Mouse (Mus musculus) kidney, adult 8-10 months (tissue): ENCODE measurements around the gene Cfap299.
"Not testable (repeated sequence)": the region's sequence is repeated elsewhere in the genome, so short reads cannot be mapped to it uniquely, and the experiment has no call there.

Source experiments
- DNase-seq, 2 experiments: peaks; one replicate each; pipeline ENCODE4 v3.0.0; 2022

The Cfap299 gene

DNA sequence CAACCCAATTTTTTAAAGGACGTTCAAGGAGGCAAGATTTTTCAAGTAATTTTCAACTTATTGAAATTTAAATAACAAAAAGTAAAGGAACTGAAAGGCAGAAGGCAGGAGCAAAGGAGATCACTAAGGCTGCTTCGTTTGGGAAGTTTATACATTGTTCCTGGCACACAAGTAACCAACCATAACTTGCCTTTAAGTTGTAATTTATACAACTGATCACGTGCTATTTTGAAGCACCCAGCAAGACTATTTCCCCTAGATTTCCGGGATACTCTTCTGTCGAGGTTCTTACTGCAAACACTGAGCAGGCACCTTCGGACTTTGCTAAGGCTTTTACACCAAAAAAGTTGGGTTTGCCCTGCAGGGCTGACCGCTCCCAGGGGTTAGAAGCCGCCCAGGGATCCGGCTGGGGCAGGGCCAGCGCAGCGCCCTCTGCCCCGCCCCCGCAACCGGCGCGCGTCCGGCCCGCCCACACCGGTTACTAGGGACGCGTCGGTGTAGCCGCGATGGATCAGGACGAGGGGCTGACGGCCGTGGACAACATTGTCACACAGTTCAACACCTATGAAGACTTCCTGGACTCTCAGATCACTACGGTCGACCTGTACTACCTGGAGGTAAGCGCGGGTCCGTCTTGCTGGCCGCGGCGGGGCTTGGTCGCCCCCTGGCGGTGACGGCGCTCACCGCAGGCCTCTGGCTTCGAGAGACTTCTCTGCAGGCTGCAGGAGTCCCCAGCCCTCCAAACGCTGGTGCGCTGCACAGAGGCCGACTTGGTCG lies at the start of gene Cfap299:
Gene Cfap299 (plus strand): TSS at position 457 of the 777 bp plus-strand sequence.
- DNase-seq: peak; percentile 69 to 85

DNA sequence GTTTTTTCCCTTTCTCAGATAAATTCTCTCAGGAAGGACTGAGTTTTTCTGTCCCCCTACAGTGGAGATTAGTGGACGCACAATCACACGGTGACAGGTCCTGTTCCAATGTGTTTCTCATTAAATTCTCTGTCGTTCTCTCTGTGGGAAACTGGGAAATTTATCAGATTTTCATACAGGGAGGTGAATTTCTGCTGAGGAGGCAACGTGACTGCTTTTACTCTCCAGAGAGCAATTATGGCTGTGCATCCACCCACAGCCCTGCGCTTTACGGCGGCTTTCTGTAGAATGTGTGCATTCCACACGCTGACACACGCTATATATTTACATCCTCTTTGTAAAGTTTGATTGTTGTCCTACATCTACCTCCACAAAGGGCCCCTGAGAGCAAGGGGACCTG lies 47.1 kb upstream of the Cfap299 start:
- DNase-seq: no peak

DNA sequence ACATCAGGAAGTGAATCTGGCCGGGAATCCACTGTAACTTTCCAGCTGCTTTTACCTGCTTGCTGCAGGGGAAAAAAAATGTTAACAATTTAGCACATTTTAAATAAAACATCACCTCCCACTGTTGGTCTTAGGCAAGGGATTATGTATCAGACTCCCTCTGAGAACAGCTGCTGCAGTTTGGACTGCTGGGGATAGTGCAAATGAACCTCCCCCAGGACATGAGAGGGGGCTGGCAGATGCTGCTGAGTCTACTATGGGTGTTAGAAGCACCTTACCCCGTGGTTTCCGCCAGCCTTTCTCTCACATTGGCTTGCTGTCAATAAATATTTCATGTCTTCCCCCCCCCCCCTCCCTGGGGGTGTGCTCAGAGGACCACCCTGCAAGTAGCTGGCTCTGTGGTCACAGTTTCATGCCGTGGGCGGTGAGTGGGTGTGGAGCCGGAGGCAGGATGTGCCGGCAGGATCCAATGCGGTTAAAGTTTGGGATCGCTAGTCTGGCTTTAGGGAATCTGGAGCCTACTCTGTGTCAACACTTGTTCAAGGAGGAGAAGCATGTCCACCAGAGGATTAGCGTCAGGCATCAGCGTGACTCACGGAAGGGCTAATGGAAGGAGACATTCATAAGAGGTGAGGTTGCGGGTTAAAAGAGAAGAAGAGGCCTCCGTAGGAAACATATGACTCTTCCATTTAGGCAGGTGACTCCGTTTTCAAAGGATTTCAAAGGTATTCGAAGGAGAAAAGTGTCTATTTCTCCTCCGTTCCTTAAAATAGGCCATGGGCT lies 45.2 kb upstream of the Cfap299 start:
- DNase-seq: no peak

DNA sequence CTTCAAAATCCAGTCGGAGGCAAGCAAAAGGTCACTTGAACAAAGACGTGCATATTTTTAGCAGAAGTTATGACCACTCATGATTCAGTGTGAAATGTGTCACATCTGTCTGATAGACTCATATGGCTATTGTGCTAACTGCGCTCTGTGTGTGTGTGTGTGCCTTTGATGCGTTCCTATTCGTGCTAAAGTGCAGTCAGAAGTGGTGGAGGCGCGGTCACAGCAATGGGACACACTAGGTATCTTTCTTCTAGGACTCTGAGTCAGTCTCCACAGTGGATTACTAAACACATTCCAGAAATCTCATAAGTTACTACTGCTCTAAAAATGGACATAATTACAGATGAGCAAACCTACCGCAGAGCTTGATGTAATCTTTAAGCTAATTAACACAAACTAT lies 38.5 kb upstream of the Cfap299 start:
- DNase-seq: no peak

DNA sequence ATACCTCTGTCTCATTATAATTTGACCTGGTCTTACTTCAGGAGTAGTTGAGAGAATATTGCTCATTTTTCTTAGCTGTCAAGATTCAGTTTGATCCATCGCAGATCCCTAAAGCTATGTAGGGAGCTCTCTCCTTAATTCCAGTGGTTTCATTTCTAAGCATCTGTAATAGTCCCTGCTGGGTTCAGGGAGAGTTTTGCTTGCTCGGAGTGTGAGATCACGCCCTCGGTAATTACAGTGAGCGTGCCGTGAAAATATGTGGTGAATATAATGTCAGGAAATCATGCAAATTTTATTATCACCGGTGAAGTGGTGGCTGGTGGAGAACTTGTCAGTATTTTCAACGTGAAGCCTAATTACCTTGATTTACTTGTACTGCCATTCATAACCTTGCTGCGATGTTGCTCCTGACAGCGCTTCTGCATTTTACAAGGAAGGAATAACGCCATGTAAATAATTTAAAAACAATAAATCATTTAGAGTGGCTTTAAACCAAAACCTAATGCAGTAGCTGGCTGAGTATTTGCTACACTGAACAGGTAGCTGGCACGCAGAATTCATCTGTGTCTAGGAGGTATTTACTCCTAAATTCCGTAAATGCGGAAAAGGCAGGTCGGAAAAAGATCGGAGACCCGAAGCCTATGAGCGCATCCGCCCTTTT lies 36.6 kb upstream of the Cfap299 start:
- DNase-seq: no peak

DNA sequence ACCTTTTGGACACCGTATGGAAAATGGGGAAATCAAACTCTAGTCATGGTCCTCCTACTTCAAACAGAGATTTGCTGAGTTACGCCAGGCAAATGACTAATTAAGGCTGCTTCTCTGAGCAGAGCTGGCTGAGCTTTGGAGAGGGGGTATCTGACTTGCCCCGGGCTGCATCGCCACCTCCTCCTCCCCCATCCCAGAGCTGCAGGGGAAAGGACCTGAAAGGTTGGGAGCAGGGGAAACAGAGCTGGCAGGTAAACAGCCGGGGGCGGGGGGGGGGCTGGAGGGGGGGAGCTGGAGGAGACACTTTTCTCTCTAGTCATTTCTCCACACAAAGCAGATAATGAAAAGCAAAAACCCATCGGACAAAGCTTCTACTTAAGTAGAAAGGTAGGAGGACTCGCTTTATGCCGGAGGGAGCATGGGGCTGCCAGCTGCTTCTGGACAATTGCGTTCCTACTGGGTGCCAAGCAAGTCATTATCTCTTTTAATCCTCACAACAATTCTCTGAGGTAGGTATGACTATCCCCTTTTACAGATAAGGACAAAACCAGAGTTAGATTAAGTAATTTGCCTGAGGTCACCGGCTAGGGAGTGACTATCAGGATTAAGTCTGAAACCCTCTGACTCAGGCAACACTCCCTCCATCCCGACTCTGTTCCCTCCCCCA lies 35.9 kb upstream of the Cfap299 start:
- DNase-seq: no peak

DNA sequence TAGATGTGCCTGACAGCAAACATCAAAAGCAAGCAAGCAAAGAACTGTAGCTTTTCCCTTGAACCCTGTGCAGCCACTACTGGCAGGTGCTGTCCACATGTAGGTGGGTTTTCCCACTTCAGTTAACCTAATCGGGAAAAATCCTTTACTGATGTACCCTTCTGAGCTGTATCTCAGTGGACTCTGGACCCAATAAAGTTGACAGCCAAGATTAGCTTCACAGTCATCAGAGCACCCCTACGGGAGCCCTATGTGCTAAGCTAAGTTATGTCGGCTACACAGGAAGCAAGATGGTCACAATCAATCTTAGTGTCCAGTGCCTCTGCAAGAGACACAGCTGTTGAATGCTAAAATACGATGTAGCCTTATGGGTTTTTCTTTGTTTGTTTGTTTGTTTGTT lies 29.0 kb upstream of the Cfap299 start:
- DNase-seq: no peak

DNA sequence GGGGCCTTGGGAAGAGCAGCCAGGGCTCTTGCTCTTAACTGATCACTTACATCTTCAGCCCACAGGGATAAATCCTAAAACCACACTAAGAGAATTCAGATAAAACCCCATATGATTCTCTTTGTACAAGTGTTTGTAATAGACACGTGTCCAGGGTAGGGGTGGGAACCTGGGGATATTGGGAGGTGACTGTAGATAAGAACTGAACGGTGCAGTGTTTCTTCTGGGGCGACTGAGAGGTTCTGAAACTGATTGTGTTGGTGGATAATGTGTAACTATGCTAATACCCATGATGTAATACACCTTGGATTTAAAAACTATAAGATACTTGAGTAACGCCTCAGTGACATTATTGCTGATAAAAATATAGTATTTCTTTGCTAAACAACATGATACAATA lies 23.4 kb upstream of the Cfap299 start:
- no peak for DNase-seq

DNA sequence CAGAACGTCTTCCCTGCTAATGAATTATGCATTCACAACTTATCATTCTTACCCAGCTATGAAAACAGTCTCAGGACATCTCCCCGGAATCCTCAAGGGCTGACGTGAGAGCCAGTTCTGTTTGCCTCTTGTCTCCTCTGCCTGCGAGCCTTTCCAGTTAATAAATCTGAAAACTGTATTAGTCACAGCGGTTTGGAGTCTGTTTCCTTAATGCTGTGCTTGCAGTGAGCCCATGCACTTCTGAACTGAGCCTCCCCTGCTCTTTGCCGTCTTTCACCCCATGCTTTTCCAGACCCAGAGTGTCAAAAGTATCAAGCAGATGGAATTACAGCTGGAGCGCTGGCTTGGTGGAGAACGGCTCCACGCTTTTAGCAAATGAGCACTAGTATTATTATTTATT lies 22.6 kb upstream of the Cfap299 start:
- no peak for DNase-seq

DNA sequence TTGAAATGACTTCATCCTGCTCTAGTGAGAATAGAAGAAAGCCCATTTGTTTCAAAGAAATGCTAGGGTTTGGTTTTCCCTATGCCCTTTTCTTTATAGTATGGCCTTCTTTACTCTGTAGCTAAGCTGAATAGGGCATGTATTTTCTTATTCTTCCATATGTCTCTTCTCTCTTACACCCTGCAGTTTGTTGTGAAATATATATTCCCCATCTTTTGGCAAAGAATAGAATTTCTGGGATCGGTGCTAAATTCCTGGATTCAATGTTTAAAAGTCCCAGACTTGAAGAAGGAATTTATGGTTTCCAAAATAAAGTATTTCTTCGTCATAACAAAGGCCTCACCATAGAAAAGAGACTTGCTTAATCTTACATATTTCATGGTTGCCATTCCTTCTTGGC lies 2.5 kb upstream of the Cfap299 start:
- DNase-seq: no peak

DNA sequence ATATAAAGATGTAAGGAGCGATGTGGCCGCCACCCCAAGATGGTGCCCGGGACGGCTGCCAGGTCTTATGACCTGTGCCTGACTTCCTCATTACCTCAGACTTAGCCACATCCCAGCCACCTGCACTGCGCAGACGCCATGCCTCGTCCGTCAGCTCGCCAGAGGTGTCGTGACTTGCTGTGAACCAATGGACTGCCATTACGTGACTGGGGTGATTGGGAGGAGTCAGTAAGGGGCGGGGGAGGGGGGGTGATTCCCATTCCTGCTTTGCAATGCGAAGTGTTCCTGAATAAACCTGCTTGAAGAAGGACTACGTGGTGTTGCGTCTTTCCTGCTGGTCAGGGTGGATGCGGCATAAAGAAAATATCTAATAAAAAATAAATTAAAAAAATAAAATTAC lies 14.6 kb downstream of the Cfap299 start:
- DNase-seq: not testable (repeated sequence)

DNA sequence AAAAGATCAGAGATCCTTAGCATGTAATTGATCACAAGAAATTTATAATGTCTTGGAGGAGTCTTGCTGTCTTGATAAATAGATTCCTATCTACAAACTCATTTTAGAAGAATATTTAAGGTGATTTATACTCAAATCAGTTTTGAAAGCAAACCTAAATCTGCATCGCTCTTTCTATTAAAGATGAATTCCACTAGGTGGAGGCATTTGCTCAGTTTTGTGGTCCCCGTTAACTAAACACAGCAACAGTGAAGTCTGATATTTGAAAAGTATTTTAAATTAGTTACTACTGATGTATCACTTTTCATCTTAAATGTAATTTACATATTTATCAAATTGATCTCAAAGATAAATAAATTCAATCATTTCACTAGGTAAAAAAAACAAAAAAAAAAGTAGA lies 15.5 kb downstream of the Cfap299 start:
- no peak for DNase-seq

DNA sequence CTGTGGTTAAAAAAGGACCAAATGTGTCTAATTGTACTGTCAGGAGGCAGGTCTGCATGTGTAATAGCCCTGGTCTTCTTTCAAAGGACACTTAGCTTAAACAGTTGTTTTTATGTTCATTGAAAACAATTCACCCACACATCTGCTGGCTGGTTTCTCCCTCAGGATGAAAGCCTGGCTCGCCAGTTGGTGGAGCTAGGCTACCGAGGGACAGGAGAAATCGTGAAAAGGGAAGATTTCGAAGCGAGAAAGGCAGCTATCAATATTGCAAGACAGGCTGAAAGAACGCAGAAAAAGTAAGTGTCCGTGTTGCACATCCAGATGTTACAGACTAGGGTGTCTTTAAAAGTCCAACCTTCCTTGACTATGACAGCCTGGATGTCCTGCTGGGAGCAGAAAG lies 17.0 kb downstream of the Cfap299 start:
- DNase-seq: no peak

DNA sequence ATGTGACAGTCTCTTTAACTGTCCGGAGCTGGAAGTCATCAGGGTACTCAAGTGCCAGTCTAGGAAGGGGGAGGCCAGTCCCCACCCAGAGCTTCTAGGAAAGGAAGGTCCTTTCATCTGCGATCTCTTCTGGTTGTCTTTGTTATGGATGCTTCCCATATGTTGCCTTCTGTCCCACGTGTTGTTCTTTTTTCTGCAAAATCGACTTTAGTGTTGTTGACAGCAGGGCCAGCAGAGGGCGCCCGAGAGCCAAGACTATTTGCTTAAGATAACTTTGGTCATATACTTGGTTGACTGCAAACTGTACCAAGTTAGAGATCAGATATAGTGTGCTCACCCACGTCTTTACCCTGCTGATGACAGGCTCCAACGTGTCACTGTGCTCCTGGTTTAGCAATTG lies 19.5 kb downstream of the Cfap299 start:
- peak; percentile 24 to 75 for DNase-seq

DNA sequence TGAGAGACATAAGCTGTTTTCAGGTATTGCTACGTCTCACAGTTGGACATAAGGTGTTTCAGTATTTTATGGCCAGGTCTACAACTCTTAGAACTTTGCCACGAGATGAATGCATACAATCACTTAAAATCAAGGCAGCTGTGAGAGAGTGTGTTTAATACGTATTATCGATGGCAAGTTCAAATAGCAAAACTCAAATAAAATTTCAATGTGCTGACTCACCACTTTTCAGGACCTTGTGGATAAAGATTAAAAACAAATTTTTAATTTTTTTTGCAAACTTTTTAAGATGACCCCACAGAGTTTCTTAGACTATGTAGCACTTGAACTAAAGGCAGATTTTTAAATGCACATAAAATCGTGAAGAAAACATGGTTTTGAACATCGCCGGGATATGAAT lies 30.8 kb downstream of the Cfap299 start:
- no peak for DNase-seq

DNA sequence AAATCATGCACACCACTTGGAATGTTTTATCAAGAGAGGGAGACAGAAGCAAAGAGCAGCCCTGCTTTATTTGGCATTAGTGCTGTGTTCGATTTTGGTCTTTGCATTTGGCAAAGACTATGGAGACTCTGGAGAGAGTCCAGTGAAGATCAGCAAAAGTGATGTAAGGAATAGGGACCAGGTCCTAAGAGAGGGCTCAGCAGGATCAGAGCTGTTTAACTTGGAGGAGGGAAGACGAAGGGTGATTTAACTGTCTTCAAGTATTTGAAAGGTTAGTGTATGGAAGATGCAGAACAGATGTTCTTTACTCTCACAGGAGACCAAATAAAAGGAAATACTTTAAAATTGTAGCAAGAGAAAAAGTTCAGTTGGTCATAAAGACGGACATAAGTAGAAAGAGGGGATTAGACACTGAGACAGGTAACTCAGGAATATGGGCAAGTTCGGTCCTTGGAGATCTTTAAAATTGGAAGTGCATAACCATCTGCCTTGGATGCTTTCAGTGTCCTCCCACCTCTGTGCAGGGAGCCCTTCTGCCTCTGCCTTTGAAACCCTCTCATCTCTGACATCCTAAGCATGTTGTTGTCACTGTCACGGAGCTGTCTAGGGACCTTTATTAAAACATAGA lies 31.8 kb downstream of the Cfap299 start:
- DNase-seq: no peak

DNA sequence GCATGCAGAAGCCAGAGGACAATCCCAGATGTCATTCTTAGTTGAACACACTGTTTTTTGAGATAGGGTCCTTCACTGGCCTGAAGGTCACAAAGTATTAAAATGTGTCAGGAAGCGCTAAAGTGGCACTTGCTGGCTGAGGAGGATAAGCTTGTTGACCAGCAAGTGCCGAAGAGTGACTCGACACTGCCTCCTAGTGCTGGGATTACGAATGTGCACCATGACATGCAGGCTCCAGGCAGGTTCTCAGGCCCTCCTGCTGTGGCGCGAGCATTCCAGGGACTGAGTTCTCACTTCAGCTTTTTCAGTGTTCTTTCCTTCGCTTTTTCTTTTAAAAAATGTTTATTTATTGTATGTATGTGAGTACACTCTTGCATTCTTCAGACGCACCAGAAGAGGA lies 34.3 kb downstream of the Cfap299 start:
- no peak for DNase-seq

DNA sequence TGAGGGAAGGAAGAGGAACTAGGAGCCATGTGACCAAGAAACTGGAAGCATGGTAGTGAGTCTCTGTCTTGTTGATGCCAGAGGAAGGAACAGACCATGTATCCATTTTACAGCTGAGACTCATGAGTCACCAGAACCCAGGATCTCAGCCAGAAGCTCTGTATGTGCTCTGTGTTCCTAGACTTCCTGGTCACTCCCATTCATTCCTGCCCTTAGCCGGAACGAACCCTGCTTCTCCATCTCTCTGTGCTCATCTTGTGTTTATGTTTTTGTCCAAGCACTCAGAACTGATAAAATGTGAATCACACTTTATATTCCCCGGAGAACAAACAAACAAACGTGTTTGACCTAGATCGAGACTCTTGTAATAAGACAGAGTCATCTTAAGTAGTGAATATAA lies 36.2 kb downstream of the Cfap299 start:
- no peak for DNase-seq

DNA sequence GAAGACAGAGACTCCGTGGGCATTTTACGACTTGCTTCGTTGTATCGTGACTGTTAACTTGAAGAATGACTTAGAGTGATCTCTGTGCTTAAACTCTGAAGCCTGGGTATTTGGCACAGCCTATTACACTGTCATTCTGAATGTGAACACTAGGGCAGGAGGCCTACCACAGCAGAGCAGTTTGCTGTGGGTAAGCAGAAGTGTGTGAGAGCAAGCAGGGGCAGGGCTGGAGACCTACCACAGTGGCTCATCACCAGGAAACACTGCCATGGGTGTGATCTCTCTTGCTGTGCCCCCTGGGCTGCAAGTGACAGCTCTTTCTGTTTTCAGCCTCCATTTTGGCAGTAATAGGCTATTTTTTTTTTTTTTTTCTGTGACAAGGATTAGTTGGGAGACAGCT lies 39.7 kb downstream of the Cfap299 start:
- no peak for DNase-seq

DNA sequence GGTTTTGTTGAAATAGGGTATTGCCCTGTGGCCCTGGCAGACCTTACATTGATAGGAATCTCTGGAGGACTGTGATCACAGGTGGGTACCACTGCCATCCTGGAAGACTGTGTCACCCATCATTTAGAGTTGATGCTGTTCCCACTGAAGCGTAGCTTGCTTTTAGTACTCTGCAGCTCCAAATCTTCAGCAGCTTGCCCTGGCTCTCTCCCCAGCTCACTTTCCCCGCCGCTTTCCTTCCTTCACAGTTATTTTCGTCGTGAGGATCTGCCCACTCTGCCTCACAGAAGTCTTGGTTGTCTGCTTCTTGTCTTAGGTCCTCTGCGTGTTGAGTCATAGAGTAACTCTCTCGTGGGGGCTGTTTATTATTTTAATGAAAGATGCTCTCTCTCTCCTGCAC lies 40.3 kb downstream of the Cfap299 start:
- no peak for DNase-seq

DNA sequence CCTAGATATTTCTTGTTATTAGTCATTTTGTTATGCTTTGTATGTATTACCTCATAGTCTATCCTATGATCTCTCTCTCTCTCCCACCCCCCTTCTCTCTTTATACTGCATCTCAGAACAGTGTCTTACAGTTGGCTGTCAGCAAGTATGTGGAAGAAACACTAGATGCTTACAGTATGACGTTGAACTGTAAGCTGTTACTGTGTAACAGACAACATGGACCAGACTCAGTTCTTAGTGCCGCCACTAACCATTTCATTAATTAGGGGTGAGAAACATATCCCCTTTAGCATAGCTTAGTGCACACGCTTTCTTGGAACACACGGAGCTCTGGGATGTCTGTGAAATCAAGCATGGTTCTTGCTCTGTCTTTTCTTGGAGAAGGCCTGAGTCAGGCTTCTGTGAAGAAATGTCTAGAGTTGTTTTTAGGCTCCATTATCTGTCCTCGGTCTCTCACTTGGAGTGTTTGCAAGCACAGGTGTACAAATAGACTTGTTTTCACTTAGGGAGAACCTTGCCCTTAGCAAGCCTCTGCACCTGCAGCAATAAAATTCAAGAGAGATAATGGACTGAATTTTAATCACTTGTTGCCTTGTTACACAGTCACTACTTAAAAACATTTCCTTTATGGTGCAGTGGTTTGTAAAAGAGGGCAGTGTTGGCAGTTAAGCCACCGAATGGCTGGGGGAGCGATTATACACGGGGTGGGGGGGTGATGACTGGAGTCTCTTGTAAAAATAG lies 47.1 kb downstream of the Cfap299 start:
- DNase-seq: peak in 1 of 2 experiments; percentile 9

DNA sequence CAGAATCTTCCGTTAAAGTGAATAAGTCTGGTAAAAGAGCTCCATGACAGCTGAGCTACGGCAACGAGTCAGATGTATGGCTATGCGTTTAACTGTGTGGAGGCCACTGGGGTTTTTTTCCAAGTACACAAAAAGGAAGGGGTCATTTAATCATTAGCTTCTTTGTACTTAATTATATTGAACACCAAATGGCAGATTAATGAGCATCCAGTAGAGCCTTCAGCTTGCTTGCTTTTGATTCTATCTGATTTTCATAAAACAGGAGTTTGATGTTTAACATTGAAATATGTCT lies 47.6 kb downstream of the Cfap299 start:
- no peak for DNase-seq
